Mouse (Mus musculus) cerebellum, postnatal 10 days (tissue): ENCODE measurements around the gene Zfp748.

Source experiments
- DNase-seq, 2 experiments: peaks; one replicate each; pipeline ENCODE4 v3.0.0; 2021; ENCODE audit warnings: mixed read lengths in 2 of 2

Gene Zfp748

GRCm38 (mm10) chr13:67553730-67554129 is at the start of gene Zfp748:
Gene Zfp748 (minus strand): TSS chr13:67553830.
- DNase-seq = no peak

GRCm38 (mm10) chr13:67572591-67573189 is 19.1 kb upstream of the Zfp748 start:
- no peak for DNase-seq

- DNase-seq = peak; percentile 89 to 90
Observed at GRCm38 (mm10) chr13:67552505-67553346, 904 bp downstream of the Zfp748 start.

- DNase-seq = no peak
Observed at GRCm38 (mm10) chr13:67545941-67546340, 7.7 kb downstream of the Zfp748 start.

- no peak for DNase-seq
Observed at GRCm38 (mm10) chr13:67527049-67527730, 26.4 kb downstream of the Zfp748 start.

- DNase-seq = peak; percentile 95 to 96
Observed at GRCm38 (mm10) chr13:67525753-67526410, 27.7 kb downstream of the Zfp748 start, which contains the start of the genes Gm26965 and Zfp87. Gene Gm26965 (minus strand): TSS chr13:67526151. Gene Zfp87 (minus strand): TSS chr13:67526177.

GRCm38 (mm10) chr13:67500908-67501307 is 52.7 kb downstream of the Zfp748 start:
- peak in 1 of 2 experiments; percentile 10 for DNase-seq

- peak; percentile 86 to 87 for DNase-seq
Observed at GRCm38 (mm10) chr13:67500084-67500719, 53.4 kb downstream of the Zfp748 start, which contains the start of gene Zfp58. Gene Zfp58 (minus strand): TSS chr13:67500555.

- DNase-seq = no peak
Observed at GRCm38 (mm10) chr13:67495631-67496030, 58.0 kb downstream of the Zfp748 start.
